Mouse (Mus musculus): ENCODE results near the gene Mtus2. TPM values are rescaled to one million over a fixed set of nuclear protein-coding genes. Genes with fewer than 3 reads are reported as not detected.
A peak's percentile ranks its signal among the peaks of the same experiment; 100 is the strongest.
"Not testable (repeated sequence)": the region's sequence is repeated elsewhere in the genome, so short reads cannot be mapped to it uniquely, and the experiment has no call there.

Mtus2 gene
- polyA plus RNA-seq, 1 experiment from 2014 or later = 48.9 TPM

DNA sequence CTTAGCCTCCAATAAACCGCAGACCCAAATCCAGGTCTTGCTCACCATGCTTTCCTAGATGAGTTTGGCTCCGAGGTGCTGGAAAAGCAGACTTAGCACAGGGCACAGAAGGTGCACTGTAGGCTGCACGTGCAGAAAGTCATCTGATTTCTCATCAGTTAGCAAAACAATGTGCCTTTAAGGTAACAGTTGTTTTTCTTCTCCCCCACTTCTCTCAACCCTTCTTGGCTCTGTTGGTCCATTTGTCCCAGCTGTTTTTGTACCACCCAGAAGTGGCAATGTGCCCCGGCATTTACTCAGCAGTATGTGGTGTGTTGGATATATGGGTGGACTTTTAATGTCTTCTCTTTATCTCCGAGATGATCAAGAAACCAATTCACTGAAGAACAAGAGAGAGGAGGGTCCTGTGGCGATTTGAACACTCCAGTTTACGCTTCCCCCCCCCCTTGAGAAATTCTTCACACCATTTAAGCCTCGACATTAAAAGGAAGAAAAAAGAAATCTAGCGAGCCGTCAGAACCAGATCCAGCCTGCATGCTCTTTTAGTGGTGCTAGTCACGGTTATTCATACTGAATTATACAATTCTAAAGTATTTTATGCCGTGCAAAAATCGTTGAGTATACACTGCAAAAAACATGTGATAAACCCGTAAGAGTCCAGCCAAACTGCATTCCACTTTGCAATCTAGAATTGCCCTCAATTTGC is 194.9 kb downstream of the Mtus2 start:
- H3K9ac ChIP-seq = no peak overlapping the region
- peaks cover 31% of the 10 kb centered on the region for H3K4me1 ChIP-seq
- H3K9me3 ChIP-seq (replicated peaks) = peaks cover 7% of the 10 kb centered on the region; the same call in 1 of the 2 replicates
- 57% methylated on average over 14 of the region's 14 CpGs for WGBS
- H3K4me2 ChIP-seq (replicated peaks) = peak overlapping the region; percentile 20; the same call in 1 of the 2 replicates
- peak overlapping the region; percentile 88 for H3K27ac ChIP-seq
- H3K4me3 ChIP-seq = no peak overlapping the region
- peak; percentile 55 for ATAC-seq (ENCODE audit: low FRiP score)
- no peaks in the 10 kb centered on the region for H3K36me3 ChIP-seq
- no peaks in the 10 kb centered on the region for H3K27me3 ChIP-seq

DNA sequence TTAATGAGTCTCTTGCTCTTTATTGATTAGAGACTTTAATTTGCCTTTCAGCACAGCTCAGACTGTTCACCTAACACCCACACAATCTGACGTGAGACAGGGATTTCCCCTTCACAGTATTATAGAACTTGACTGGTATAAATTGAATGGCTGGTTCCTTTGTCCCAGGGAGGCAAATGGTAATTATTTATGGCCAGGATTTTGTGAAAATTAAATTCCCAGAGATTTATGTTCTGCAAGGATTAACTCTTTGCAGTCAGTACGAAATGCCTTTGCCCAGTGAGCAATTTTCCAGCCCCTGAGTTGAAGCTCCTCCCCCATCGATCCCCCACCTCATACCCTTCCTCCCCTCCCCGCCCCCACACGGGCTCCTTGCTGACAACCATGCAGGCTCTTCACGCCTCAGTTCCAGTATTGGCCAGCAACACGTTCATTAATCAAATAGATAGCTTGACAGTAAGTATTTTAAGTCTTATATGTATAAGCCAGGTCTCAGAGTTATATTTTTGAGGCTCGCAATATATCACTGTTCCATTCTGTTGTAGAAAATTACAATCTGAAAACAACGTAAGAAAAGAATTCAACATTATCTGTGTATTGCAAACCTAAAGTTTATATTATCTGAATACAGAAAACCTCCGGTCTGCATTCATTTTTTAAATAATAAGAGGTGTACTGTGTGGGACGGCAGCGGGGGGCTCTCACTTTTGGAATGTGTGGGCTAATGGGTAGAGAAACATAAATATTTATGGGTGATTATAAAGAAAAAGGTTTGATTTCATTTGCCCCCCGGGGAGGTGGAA is 195.7 kb downstream of the Mtus2 start:
- Histone ChIP-seq H3K27ac (peak overlapping the region; percentile 88), H3K9me3 (replicated peaks) (peaks cover 5% of the 10 kb centered on the region; the same call in 1 of the 2 replicates), H3K27me3 (no peaks in the 10 kb centered on the region), H3K36me3 (no peaks in the 10 kb centered on the region), H3K4me1 (peaks cover 30% of the 10 kb centered on the region), H3K4me3 (no peak overlapping the region), H3K9ac (no peak overlapping the region; the same call in 1 of the 2 replicates), H3K4me2 (replicated peaks) (peak overlapping the region; percentile 20)
- ATAC-seq (ENCODE audit: low FRiP score) = peak; percentile 84
- 35% methylated on average over 13 of the region's 13 CpGs for WGBS

DNA sequence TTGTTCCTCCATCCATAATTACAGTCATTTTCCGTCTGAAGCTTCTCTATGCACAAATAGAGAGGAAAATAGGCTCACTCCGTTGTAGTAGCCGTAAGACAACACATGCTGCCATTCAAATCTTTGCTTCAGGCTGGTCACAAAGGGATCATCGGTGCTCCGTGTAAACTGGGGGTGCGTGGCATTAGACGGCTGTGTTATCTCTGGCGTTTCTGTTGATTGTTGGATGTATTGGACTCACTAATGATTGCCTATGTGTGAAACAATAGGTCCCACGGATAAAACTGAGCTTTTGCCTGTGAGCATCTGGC is 196.2 kb downstream of the Mtus2 start:
- peak overlapping the region; percentile 20; the same call in 1 of the 2 replicates for H3K4me2 ChIP-seq (replicated peaks)
- no peaks in the 10 kb centered on the region for H3K27me3 ChIP-seq
- H3K4me1 ChIP-seq = peaks cover 30% of the 10 kb centered on the region
- H3K4me3 ChIP-seq = no peak overlapping the region
- H3K27ac ChIP-seq = peak overlapping the region; percentile 88
- peak; percentile 65 for ATAC-seq (ENCODE audit: low FRiP score)
- H3K9me3 ChIP-seq (replicated peaks) = peaks cover 4% of the 10 kb centered on the region; the same call in 1 of the 2 replicates
- 35% methylated on average over 9 of the region's 9 CpGs for WGBS
- no peaks in the 10 kb centered on the region for H3K36me3 ChIP-seq
- H3K9ac ChIP-seq = no peak overlapping the region; the same call in 1 of the 2 replicates

DNA sequence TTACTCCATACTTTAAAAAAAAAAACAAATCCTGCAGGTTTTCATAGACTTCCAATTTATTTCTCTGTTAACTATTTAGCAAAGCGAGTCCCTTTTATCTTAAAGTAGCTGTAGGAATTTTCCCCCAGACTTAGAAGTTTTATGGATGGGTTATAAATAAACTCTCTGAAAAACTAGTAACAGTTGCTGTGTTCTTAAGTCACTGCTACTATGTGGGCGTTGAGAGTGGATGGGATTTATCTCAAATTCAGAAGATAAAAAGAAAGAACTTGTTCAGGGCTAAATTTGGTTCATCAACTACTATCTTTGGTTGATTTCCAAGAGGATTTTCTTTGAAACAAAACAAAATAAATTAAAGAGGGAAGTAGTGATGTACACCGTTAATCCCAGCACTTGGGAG is 197.6 kb downstream of the Mtus2 start:
- WGBS = 95% methylated on average over 3 of the region's 3 CpGs
- Histone ChIP-seq H3K4me2 (replicated peaks) (no peak overlapping the region), H3K4me1 (peaks cover 36% of the 10 kb centered on the region), H3K36me3 (no peaks in the 10 kb centered on the region), H3K9ac (no peak overlapping the region), H3K27ac (no peak overlapping the region), H3K9me3 (replicated peaks) (no peaks in the 10 kb centered on the region), H3K4me3 (no peak overlapping the region), H3K27me3 (no peaks in the 10 kb centered on the region)
- no peak for ATAC-seq (ENCODE audit: low FRiP score)

DNA sequence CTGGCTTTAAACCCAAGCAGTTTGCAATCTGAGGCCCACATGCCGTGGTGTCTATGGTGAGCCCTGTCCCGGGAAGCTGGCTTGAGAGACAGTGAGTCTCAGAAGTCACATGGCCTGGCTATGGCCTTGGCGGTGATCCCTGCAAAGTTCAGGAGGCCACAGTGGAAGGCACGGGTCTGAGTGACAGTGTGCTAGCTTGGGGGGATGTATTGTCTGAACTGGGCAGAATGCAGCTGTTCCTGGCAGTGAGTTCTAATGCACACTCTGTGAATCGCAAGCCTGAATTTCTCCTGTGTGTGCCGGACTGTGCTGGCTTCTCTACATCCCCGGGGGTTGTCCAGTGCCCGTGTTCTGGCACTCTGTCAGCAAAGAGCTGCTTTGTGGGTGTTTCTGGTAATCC is 202.2 kb downstream of the Mtus2 start:
- H3K9me3 ChIP-seq (replicated peaks) = no peaks in the 10 kb centered on the region
- H3K36me3 ChIP-seq = no peaks in the 10 kb centered on the region
- 57% methylated on average over 8 of the region's 8 CpGs for WGBS

DNA sequence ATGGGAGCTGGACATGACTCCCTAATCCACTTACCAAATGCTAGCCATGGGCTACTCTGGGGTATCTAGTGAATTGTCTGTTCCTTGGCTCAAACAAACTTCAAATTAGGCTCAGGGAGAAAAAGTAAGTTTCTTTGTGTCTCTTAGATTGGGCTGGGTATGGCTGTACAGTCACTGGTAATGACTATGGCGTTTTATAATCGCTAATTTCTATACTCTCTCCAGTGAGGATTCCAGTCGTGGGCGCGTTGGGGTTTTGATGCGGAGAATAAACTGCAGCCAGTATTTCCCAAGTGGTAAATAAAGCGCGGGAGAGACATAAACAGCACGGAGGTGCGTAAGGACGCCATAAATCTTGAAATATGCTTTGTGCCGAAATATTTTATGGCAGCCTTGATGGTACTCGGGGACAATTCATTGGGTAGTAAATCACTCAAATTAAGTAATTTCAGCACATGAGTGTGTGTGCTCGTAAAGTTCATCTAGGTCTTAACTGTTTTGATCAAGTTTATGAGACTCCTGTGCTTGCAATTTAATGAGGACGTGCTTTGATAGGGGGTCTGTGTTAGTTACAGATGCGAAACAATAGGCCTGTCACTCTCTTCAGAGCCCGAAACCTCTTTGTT is 203.5 kb downstream of the Mtus2 start:
- peaks cover 8% of the 10 kb centered on the region; the same call in 1 of the 2 replicates for H3K4me1 ChIP-seq
- 87% methylated on average over 17 of the region's 17 CpGs for WGBS
- no peak overlapping the region for H3K9ac ChIP-seq
- H3K27ac ChIP-seq = no peak overlapping the region
- no peak overlapping the region for H3K4me3 ChIP-seq
- no peaks in the 10 kb centered on the region for H3K9me3 ChIP-seq (replicated peaks)
- ATAC-seq (ENCODE audit: low FRiP score) = no peak
- no peaks in the 10 kb centered on the region for H3K36me3 ChIP-seq
- H3K27me3 ChIP-seq = no peaks in the 10 kb centered on the region
- no peak overlapping the region for H3K4me2 ChIP-seq (replicated peaks)

More for the DNA sequence above, 202.2 kb downstream of the Mtus2 start:
- Histone ChIP-seq H3K27ac (no peak overlapping the region), H3K9ac (no peak overlapping the region), H3K27me3 (no peaks in the 10 kb centered on the region), H3K4me3 (no peak overlapping the region), H3K4me2 (replicated peaks) (no peak overlapping the region), H3K4me1 (peaks cover 9% of the 10 kb centered on the region; the same call in 1 of the 2 replicates)
- no peak for ATAC-seq (ENCODE audit: low FRiP score)

DNA sequence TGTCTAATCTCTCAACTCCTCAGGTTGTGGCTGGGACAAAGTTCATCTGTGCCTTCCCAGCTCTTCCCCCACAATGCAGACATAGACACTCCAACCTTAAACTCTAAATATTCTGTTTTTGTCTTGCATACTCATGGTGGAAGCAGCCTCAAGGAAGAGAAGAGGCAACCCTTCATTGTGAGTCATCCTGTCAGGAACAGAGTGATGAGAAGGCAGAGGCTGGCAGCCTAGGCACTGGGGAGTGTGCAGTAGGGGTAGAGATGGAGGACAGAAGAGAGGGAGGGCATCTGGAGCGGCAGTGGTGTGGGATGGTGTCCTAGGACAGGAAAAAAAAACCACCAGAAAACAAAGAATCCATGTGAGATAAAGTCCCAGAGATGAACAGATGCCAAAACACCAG is 208.0 kb downstream of the Mtus2 start:
- Histone ChIP-seq H3K4me2 (replicated peaks) (no peak overlapping the region), H3K4me1 (no peaks in the 10 kb centered on the region), H3K27ac (no peak overlapping the region), H3K36me3 (no peaks in the 10 kb centered on the region), H3K9me3 (replicated peaks) (no peaks in the 10 kb centered on the region), H3K27me3 (no peaks in the 10 kb centered on the region), H3K4me3 (no peak overlapping the region), H3K9ac (no peak overlapping the region)
- 94% methylated on average over 1 of the region's 1 CpGs for WGBS
- no peak for ATAC-seq (ENCODE audit: low FRiP score)

DNA sequence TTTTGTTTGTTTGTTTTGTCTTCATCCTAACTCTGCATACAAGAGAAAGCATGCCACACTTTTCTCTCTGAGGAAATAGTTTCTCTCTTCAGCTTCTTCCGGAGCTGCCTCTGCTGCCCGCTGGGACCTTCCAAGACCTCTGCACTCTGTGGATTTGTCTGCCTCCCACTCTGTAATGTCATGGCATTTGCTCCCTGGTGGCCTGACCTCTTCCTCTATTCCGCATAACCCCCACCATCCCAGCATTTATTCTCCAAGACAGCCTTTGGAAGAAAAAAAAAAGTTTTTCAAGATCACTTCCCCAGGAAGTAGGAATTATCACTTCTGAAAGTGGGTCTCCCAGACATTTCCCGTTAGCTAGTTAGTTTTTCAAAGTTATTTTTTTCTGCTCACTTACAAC is 218.0 kb downstream of the Mtus2 start:
- peaks cover 12% of the 10 kb centered on the region; the same call in 1 of the 2 replicates for H3K4me1 ChIP-seq
- ATAC-seq (ENCODE audit: low FRiP score) = no peak
- H3K27me3 ChIP-seq = no peaks in the 10 kb centered on the region
- H3K4me3 ChIP-seq = no peak overlapping the region
- no peak overlapping the region for H3K27ac ChIP-seq
- 9% methylated on average over 4 of the region's 4 CpGs for WGBS
- no peaks in the 10 kb centered on the region for H3K9me3 ChIP-seq (replicated peaks)
- H3K9ac ChIP-seq = no peak overlapping the region
- H3K36me3 ChIP-seq = no peaks in the 10 kb centered on the region
- no peak overlapping the region for H3K4me2 ChIP-seq (replicated peaks)

DNA sequence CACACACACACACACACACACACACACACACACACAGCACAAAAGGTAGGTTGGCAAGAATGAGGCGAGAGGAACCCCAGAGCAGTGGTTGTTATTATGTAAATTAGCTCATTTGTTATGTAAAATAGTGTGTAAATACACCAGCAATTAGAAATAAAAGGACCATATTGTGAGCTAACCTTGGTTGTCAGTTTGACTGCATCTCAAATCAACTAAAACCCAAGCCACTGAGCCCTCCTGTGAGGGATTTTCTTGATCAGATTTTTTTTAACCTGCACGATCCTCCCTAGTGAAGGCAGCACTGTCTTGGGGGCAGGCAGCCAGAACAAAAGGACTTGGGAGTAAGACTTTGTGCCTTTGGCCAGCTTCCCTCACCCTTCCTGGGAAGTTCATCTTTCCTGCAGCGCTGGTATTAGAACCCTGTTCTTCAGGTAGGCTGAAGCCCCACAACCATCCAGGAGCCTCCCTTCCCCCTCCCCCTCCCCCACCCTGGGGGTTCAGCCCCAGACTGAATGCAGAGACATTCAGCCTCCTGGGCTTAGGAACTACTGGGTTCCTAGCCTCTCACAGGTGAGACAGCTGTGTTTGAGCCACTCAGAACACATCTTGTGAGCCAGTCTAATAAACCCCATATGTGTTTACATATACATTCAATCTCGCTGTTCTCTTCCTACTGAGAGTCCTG is 218.8 kb downstream of the Mtus2 start:
- Histone ChIP-seq H3K4me3 (no peak overlapping the region), H3K27ac (peak overlapping the region; percentile 40; the same call in 1 of the 2 replicates), H3K4me1 (peaks cover 15% of the 10 kb centered on the region; the same call in 1 of the 2 replicates), H3K9me3 (replicated peaks) (no peaks in the 10 kb centered on the region), H3K27me3 (no peaks in the 10 kb centered on the region), H3K9ac (no peak overlapping the region), H3K4me2 (replicated peaks) (no peak overlapping the region), H3K36me3 (no peaks in the 10 kb centered on the region)
- WGBS = 42% methylated on average over 4 of the region's 4 CpGs
- ATAC-seq (ENCODE audit: low FRiP score) = peak; percentile 71; the same call in 1 of the 2 replicates

DNA sequence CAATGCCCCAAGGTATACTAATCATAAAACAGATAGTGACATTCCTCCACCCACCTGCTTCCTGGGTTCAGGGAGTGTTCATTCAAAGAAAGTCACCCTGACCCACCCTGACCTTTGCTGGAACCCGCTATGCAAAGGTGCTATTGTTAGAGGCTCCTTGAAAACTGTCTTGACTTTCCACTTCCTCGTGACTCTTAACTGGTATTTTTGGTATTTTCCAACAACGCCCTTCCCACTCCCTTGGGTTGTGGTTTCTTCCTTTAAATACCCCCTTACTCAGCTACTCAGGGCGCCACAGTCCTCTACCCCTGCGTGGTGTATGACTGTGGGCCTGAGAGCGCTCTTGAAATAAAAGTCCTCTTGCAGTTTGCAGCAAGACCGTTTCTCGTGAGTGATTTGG is 219.4 kb downstream of the Mtus2 start:
- not testable (repeated sequence) for H3K9ac ChIP-seq; H3K9me3 ChIP-seq (replicated peaks); H3K4me2 ChIP-seq (replicated peaks); ATAC-seq (ENCODE audit: low FRiP score); H3K27me3 ChIP-seq; H3K36me3 ChIP-seq; H3K4me3 ChIP-seq; H3K27ac ChIP-seq
- H3K4me1 ChIP-seq = peaks cover 21% of the 10 kb centered on the region
- 93% methylated on average over 8 of the region's 8 CpGs for WGBS

DNA sequence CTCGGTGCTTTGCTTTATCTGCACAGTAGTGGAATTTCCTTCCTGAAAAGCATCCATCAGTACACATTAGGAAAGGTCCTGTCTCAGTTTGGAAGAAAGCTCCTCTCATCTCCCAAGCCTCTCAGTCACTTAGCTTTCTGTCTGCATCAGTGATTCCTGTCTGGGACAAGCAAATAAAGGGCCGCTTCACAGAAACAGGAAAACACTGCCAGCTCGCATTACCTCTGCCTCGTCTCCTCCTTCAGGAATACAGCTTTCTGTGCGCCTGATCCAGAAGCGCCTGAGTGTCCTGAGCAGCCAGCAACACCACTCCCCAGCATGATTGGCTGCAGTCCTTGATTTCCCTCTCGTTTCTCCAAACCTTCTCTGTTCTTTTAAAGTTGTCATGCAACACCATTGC is 222.1 kb downstream of the Mtus2 start:
- Histone ChIP-seq H3K4me1 (peaks cover 22% of the 10 kb centered on the region), H3K9me3 (replicated peaks) (no peaks in the 10 kb centered on the region), H3K36me3 (no peaks in the 10 kb centered on the region), H3K27ac (0 out of 2 replicates have a peak overlapping the region, but pooled peaks have one; percentile 7), H3K9ac (no peak overlapping the region), H3K4me2 (replicated peaks) (no peak overlapping the region), H3K4me3 (no peak overlapping the region), H3K27me3 (no peaks in the 10 kb centered on the region)
- 72% methylated on average over 7 of the region's 7 CpGs for WGBS
- no peak for ATAC-seq (ENCODE audit: low FRiP score)

Data from hindbrain, embryonic 12.5 days (tissue).